Mouse (Mus musculus): ENCODE data around the gene Adcy7.

DNA sequence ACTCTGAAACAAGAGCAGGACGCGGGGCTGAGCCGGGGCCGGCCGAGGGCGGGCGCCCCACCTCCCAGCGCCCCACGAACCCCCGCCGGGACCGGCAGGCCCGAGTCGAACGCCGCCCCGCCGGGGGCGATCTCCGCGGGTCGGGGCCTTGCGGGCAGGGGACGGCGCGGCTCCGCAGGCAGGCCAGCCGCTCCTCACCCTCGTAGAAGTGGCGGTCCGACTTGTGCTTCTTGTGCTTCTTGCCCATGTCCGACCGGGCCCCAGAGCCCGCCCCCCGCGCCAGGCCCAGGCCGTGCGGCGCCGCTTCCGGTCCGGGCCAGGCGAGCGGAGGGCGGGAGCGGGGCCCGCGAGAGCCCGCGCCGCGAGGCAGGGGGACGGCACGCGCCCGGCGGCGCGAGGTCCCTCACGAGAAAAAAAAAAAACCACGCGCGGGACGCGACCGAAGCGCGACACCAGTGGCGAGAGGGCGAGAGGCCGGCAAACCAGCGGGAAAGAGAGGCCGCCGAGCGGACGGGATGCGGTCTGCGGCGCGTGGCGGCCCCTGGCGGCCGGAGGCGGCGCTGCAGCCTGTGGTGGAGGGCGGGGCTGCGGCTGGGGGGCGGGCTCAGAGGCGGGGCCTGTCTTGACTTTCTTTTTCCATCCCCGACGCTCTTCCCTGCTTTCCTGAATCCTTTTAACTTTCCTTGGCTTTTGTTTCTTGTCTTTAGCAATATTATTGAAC is 89.7 kb downstream of the Adcy7 start, which contains the start of gene Brd7:
- TF ChIP-seq CTCF (IDR thresholded peaks at IDR 0.05; ENCODE audit: borderline replicate concordance, control insufficient read depth, extremely low read depth, insufficient read depth, low read length, poor library complexity): peak; percentile 94
- 0 out of 2 replicates have a peak, but pooled peaks have one; percentile 16 for TF ChIP-seq POLR2A (IDR thresholded peaks at IDR 0.05; ENCODE audit: control insufficient read depth, extremely low read depth, insufficient read depth, low read length, poor library complexity)
